Mouse (Mus musculus): ENCODE measurements around the gene Ppp1r14a. TPM values are rescaled to one million over a fixed set of nuclear protein-coding genes. Genes with fewer than 3 reads are reported as not detected.

Ppp1r14a gene
- polyA plus RNA-seq, 1 experiment from 2014 or later: 72.1 TPM

DNA sequence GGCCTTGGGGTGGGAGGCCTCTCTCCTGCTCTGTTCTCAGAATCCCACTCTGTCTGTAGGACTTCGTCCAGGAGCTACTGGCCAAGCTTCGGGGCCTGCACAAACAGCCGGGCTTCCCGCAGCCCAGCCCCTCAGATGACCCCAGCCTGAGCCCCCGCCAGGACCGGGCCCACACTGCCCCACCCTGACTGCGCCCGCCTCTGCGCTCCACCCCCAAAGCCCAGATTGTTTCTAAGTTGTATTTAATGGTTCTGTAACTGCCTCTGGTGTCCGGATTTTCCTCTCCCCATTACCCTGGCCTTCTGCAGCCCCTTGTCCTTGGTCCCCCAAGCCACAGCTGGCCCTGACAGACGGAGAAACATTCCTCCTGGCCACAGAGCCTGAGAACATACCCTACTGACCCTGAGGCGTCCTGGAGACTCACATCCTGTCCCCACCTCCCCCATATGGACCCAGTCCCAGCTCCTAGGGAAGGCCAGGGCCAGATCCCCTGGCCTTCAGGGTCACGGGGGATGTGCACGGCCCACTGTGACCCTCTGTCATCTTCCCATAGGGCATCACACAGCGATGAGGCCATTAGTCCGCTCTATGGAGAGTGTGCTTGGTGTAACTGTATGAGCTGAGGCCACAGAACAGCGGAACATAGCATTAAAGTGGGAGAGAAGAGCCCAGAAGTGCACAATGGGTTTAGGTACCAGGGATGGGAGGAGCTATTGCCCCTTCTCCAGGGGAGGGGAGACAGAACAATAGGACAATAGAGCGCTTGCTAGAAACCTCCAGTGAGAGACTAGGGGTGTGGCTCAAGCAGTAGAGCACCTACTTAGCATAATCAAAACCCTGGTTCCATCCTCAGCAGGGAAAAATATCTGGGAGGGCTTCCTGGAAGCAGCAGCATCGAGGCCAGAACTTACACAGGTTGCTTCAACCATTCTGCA is 4.3 kb downstream of the Ppp1r14a start:
- no peak for ATAC-seq (ENCODE audit: low FRiP score, low read depth)
- H3K27me3 ChIP-seq (replicated peaks): 0 out of 2 replicates have a peak, but pooled peaks cover 3% of the 10 kb centered on the region
- no peaks in the 10 kb centered on the region for H3K36me3 ChIP-seq
- H3K4me3 ChIP-seq: no peak overlapping the region
- peak overlapping the region; percentile 27; the same call in 1 of the 2 replicates for H3K4me2 ChIP-seq (replicated peaks)
- no peaks in the 10 kb centered on the region for H3K9me3 ChIP-seq
- peak overlapping the region; percentile 47; the same call in 1 of the 2 replicates for H3K27ac ChIP-seq
- peak overlapping the region; percentile 44; the same call in 1 of the 2 replicates for H3K9ac ChIP-seq
- peaks cover 38% of the 10 kb centered on the region for H3K4me1 ChIP-seq
- 15% methylated on average over 19 of the region's 19 CpGs for WGBS

DNA sequence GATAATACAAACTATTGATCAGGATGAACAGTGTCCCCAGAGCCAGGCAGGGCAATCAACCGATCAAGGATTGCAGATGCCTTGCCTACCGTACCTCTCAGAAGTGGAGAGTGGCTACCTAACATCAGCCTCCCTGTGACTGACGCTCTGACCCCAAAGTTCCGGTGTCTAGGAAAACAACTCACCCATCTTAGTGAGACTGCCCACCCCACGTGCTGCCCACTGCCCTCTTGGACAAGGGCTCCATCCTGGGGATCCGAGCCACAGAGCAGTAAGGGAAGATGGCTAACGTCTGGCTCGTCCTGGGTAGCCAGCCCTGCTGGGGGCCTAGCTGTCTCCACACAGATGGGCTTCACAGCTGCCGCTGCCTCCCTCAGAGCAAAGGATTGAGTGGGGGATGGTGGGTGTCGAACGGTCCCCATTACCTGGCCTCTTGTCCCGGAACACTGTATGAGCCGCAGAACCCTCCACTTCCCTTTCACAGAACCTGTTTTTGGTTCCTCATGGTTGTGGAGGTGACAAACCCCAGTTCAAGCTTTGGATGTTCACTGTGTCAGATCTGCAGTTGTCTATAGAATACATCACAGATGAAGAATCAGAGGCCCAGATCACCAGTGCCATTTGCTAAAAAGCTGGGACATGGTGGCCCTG is 5.1 kb downstream of the Ppp1r14a start:
- H3K4me1 ChIP-seq: peaks cover 37% of the 10 kb centered on the region
- WGBS: 61% methylated on average over 13 of the region's 13 CpGs
- H3K27ac ChIP-seq: no peak overlapping the region; the same call in 1 of the 2 replicates
- H3K4me2 ChIP-seq (replicated peaks): no peak overlapping the region
- 0 out of 2 replicates have a peak, but pooled peaks cover 3% of the 10 kb centered on the region for H3K27me3 ChIP-seq (replicated peaks)
- H3K4me3 ChIP-seq: no peak overlapping the region
- ATAC-seq (ENCODE audit: low FRiP score, low read depth): no peak
- no peaks in the 10 kb centered on the region for H3K9me3 ChIP-seq
- H3K9ac ChIP-seq: no peak overlapping the region
- no peaks in the 10 kb centered on the region for H3K36me3 ChIP-seq

DNA sequence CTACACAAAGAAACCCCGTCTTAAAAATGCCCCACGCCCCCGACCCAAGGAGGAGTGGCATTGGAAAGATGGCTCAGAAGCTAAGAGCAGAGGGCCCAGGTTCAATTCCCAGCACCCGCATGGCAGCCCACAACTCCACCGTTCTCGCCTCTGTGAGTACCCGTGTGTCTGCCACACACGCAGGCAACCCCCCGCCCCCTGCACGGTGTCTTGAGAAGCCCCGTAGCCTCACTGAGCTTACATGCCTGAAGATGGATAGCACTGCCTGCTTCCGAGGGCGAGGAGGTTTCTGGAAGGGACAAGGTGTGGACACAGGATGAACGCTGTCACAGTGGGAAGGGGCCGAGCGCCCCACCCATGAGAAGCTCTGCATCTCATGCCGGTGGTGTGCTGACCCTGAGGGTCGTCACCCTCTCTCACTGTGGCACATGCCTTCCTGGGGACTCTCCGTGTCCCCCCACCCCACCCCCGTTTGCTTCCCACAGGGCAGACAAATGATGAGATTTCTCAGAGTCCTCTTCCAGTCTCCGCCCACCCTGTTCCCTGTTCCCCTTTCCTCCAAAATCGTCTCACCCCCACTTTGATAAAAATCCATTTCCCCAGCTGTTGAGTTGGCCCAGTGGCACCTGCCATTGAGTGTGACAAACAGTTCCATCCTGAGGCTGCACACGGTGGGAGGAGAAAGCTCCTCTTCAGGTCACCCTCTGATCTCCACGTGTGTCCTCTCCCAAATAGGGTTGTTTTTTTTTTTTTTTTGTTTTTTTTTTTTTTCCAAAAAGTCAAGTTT is 6.9 kb downstream of the Ppp1r14a start:
- no peaks in the 10 kb centered on the region for H3K36me3 ChIP-seq
- no peak overlapping the region for H3K4me2 ChIP-seq (replicated peaks)
- H3K27me3 ChIP-seq (replicated peaks): no peaks in the 10 kb centered on the region
- no peak for ATAC-seq (ENCODE audit: low FRiP score, low read depth)
- 83% methylated on average over 24 of the region's 24 CpGs for WGBS
- H3K4me1 ChIP-seq: peaks cover 25% of the 10 kb centered on the region
- H3K9ac ChIP-seq: no peak overlapping the region
- no peaks in the 10 kb centered on the region for H3K9me3 ChIP-seq
- H3K27ac ChIP-seq: no peak overlapping the region
- H3K4me3 ChIP-seq: no peak overlapping the region

DNA sequence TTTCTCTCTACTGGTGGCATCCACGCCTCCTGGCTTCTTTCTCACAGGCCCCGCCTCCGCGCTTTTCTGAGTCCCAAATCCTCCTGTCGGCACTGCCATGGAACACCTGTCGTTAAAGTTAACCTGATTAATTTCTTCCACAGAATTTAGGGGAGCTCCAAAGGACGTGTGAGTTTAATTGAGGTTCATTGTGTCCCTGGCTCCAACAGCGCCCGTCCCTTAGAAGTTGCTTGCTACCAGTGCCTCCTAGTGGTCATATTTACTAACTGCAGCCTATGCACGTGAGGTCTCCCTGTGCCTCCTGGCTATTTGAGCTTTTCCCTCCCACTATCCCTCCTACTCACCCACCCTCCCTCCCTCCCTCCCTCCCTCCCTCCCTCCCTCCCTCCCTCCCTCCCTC is 7.9 kb downstream of the Ppp1r14a start:
- Histone ChIP-seq H3K4me3 (no peak overlapping the region), H3K9ac (no peak overlapping the region), H3K36me3 (no peaks in the 10 kb centered on the region), H3K4me2 (replicated peaks) (no peak overlapping the region; the same call in 1 of the 2 replicates), H3K9me3 (no peaks in the 10 kb centered on the region), H3K27me3 (replicated peaks) (no peaks in the 10 kb centered on the region), H3K27ac (no peak overlapping the region), H3K4me1 (peaks cover 16% of the 10 kb centered on the region)
- no peak for ATAC-seq (ENCODE audit: low FRiP score, low read depth)
- WGBS: 13% methylated on average over 10 of the region's 10 CpGs

DNA sequence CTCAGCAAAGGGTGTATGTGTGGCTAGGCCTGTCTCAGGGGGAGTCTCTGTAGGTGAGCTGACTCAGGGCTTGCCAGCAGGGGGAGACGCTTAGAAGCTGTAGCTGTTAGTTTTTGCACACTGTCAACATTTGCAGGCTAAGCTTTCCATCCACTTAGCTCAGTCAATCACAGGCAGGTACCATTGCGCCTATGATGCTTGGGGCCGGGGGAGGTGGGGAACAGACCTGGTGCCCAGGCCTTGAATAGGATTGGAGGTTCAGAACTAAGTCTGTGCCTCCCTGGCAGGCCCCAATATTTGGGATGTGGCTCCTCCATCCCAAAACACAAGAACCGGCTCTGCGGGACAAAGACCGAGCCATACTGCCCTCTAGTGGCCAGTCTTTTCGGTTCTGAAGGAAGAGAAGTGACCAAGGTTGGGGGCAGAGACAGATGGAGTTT is 12.0 kb downstream of the Ppp1r14a start:
- Histone ChIP-seq H3K4me2 (replicated peaks) (peak overlapping the region; percentile 45), H3K9ac (no peak overlapping the region), H3K27me3 (replicated peaks) (no peaks in the 10 kb centered on the region), H3K4me1 (peaks cover 22% of the 10 kb centered on the region), H3K9me3 (no peaks in the 10 kb centered on the region), H3K27ac (peak overlapping the region; percentile 46; the same call in 1 of the 2 replicates), H3K4me3 (no peak overlapping the region), H3K36me3 (no peaks in the 10 kb centered on the region)
- ATAC-seq (ENCODE audit: low FRiP score, low read depth): no peak
- WGBS: 2% methylated on average over 7 of the region's 7 CpGs

DNA sequence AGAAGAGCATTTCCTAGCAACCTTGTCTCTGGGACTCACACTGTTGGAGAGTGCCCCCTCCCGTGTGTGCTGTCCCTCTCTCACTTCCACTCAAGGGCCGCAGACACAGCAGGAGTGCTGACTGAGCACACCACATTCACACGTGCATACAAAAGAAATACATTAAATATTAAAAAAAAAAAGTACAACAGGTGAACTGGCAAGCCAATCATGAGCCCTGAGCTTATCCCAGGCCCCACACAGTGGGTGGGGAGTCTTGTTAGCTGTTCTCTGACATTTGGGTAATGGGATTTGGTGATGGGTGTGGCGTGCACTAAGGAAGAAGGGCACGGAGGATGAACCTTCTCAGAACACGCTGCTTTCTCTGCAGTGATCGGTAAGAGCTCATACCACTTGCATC is 13.5 kb downstream of the Ppp1r14a start:
- Histone ChIP-seq H3K4me1 (peaks cover 37% of the 10 kb centered on the region), H3K27me3 (replicated peaks) (no peaks in the 10 kb centered on the region), H3K36me3 (no peaks in the 10 kb centered on the region)

DNA sequence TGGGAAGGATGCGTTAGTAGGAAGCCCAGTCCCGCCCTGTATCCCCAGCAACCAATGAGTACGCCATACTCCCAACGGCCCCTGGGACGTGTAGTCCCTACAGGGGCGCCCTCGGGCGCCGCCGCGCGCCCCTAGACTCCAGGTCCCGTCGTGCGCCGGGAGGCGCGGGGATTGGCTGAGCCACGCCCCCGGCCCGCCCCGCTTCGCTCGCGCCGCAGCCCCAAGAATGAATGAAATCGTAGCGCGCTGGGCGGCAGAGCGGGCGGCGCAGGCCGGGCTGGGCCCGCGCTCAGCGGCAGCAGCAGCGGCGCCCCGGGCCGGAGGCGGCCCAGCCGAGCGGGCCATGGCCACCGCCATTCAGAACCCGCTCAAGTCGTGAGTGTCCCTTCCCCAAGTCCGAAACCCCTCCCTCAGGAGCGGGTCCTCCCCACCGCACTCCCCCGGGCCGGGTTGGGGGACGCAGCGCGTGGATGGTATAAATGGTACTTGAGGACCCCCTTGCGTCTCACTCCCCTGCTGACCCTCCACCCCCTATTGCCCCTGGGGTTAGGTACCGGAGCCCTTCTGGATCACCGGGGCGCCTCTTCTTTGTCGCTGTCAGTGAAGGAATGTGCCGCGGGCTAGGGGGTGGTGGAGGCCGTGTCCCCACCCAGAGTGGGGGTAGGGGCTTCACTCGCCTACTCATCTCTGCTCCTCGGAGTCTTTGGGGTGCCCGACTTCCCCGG is 14.8 kb downstream of the Ppp1r14a start, which contains the start of gene Dpf1:
TSS of gene Dpf1 (plus strand) at position 214 of the 725 bp plus-strand sequence.
- Histone ChIP-seq H3K27ac (peak within 1 kb of the TSS; percentile 72), H3K9ac (peak within 1 kb of the TSS; percentile 83), H3K9me3 (no peaks in the 10 kb centered on the region), H3K27me3 (replicated peaks) (no peaks in the 10 kb centered on the region), H3K4me3 (peak within 1 kb of the TSS; percentile 68), H3K36me3 (no peaks in the 10 kb centered on the region), H3K4me1 (peaks cover 41% of the 10 kb centered on the region), H3K4me2 (replicated peaks) (peak within 1 kb of the TSS; percentile 86)
- ATAC-seq (ENCODE audit: low FRiP score, low read depth): peak; percentile 70
- under 1% methylated on average over 67 of the region's 67 CpGs for WGBS

More for the DNA sequence above, 13.5 kb downstream of the Ppp1r14a start:
- no peaks in the 10 kb centered on the region for H3K9me3 ChIP-seq
- WGBS: 79% methylated on average over 7 of the region's 7 CpGs
- H3K4me2 ChIP-seq (replicated peaks): no peak overlapping the region
- H3K27ac ChIP-seq: no peak overlapping the region
- H3K9ac ChIP-seq: no peak overlapping the region
- H3K4me3 ChIP-seq: no peak overlapping the region
- ATAC-seq (ENCODE audit: low FRiP score, low read depth): no peak

DNA sequence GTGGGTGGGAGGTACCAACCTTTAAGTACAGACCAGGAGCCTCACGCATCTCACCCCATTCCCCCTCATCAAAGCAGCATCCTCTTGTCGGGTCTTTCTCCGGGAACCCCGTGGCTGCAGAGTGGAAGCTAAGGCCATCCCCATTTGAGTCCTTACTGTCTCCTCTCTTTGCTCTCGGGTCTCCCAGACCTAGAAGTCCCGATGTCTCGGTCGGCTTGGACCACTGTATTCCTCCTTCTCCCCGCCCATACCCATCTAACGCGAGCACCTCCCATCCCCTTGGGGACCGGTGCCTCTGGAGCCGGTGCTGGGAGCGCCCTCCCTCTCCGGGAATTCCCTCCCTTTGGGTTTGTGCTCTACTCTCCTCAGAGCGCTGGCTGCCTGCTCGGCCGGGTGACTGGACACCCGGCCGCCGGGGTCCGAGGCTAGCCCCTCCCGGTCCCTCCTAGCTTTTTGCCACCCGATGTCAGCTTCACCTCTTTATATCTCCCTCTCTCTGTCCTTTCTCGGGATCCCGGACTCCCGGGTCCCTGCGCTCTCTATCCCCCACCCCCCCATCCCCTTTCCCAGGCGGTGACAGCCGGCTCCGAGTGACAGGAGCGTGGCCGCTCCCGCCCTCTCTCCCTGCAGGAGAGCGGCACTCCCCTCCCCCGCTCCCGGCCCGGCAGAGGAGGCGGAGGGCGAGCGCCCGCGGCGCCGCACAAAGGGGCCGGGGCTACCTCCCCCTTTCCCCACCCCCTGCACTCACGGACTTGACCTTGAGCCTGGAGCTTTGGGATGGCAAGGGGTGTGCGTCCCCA is 15.6 kb downstream of the Ppp1r14a start:
- H3K36me3 ChIP-seq: no peaks in the 10 kb centered on the region
- peaks cover 47% of the 10 kb centered on the region for H3K4me1 ChIP-seq
- 0 out of 2 replicates have a peak, but pooled peaks have one; percentile 6 for ATAC-seq (ENCODE audit: low FRiP score, low read depth)
- peaks cover 6% of the 10 kb centered on the region for H3K27me3 ChIP-seq (replicated peaks)
- peak overlapping the region; percentile 86 for H3K4me2 ChIP-seq (replicated peaks)
- H3K4me3 ChIP-seq: peak overlapping the region; percentile 68
- H3K9ac ChIP-seq: peak overlapping the region; percentile 83
- under 1% methylated on average over 48 of the region's 48 CpGs for WGBS
- H3K27ac ChIP-seq: peak overlapping the region; percentile 72
- H3K9me3 ChIP-seq: no peaks in the 10 kb centered on the region

DNA sequence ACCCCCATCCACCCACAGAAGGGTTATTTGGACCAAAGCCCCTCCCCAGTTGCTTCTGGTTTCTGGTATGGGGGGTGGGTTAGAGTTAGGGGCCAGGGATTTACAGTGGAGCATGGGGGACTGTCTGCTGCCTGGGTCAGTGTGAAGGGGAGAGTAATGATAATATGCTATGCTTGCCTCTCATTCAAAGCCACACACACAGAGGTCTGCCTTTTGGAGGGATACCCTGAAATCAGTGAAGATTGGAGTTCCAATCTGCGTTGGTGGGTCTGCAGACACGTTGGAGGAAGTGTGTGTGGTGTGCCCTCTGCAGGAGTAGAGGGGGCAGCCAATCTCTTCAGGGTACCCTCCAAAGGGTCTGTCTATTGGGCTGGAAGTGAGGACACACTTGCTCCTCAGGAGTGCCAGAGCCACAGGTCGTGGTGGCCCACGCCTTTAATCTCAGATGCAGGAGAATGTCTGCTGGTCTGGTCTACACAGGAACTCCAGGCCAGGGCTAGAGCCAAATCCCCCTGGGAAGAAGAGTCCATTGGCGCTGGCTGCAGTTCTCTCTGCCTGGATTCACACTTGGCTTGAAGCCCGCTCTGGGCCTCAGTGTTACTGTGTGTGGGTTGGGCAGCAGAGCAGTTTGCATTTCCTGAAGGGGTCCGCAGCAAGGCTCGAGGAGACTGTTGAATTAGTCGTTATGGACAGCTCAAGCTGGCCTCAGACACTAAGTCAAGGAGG is 16.3 kb downstream of the Ppp1r14a start:
- H3K9me3 ChIP-seq: no peaks in the 10 kb centered on the region
- no peaks in the 10 kb centered on the region for H3K36me3 ChIP-seq
- ATAC-seq (ENCODE audit: low FRiP score, low read depth): no peak
- peak overlapping the region; percentile 72 for H3K27ac ChIP-seq
- H3K4me1 ChIP-seq: peaks cover 53% of the 10 kb centered on the region
- 16% methylated on average over 9 of the region's 9 CpGs for WGBS
- peak overlapping the region; percentile 86 for H3K4me2 ChIP-seq (replicated peaks)
- H3K4me3 ChIP-seq: peak overlapping the region; percentile 68
- H3K9ac ChIP-seq: peak overlapping the region; percentile 83
- peaks cover 8% of the 10 kb centered on the region for H3K27me3 ChIP-seq (replicated peaks)

DNA sequence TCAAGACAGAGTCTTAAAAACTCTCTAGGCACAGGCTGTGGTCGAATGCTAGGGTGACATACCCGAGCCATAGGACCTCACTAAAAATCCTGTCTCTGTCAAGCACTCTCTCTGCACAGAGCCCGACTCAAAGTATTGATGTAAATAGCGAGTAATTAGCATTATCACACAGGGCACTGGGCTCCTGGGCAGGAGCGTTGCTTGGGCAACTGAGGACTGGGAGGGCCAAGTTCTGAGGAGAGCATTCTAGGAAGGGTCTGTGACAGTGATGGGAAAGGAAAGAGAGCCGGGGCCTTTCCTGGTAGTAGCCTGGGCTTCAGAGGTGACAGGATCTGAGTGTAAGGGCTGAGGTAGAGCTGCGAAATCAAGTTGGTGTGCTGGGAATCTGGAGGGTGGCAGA is 17.0 kb downstream of the Ppp1r14a start:
- Histone ChIP-seq H3K4me3 (no peak overlapping the region), H3K36me3 (peaks cover 5% of the 10 kb centered on the region; the same call in 1 of the 2 replicates), H3K9me3 (no peaks in the 10 kb centered on the region), H3K4me2 (replicated peaks) (peak overlapping the region; percentile 86), H3K27ac (no peak overlapping the region), H3K4me1 (peaks cover 54% of the 10 kb centered on the region), H3K9ac (no peak overlapping the region), H3K27me3 (replicated peaks) (peaks cover 8% of the 10 kb centered on the region)
- 20% methylated on average over 7 of the region's 7 CpGs for WGBS
- ATAC-seq (ENCODE audit: low FRiP score, low read depth): no peak

Data from neural tube, embryonic 12.5 days (tissue).